Mouse (Mus musculus): ENCODE results near the gene Gpr27.

DNA sequence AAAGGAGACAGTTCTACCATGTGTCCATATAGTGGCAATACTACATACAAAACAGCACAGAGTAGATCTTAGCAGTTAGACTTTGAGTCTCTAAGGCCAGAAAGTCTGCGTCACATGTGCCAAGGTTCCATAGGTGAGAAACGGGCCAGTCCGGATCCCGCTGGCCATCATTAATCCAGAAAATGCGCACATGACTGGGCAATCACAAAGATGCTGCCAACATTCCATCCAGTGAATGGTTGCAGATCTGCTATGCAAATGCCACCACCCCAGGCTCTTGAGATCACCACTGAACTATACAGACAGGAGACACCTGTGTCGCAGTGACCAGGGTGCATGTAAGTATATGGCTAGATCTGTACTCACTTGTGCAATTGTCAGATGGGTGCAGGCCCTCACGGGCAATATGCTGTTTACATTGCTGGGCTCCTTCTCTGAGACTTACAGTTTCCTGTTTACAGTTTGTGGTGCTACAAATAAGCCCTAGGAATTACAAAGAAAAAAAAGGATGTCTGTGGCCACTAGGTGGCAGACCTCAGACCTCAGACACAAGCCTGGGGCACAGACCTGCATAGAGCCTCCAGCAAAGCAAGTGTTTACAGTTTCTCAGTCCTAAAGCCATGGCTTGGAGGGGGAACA lies 21.9 kb upstream of the Gpr27 start:
- peak; percentile 74 for TF ChIP-seq CTCF (IDR thresholded peaks at IDR 0.05; ENCODE audit: borderline replicate concordance, insufficient read depth, low read depth, low read length)
- TF ChIP-seq POLR2A (IDR thresholded peaks at IDR 0.05; ENCODE audit: borderline replicate concordance, insufficient read depth, low read length): no peak
